Mouse (Mus musculus) lung, embryonic 14.5 days (tissue): ENCODE data around the gene Wsb2. TPM values are rescaled to one million over a fixed set of nuclear protein-coding genes. Genes with fewer than 3 reads are reported as not detected.

Experiments
- ATAC-seq: fragments of 200-750 bp; cut with Nextera tagmentation; 2 replicates; pipeline ENCODE4 v1.8.0; 2017; ENCODE audit warnings: mild to moderate bottlenecking, moderate TSS enrichment, moderate library complexity; ENCODE audit not compliant: insufficient read depth
- DNase-seq: peaks from one replicate; pipeline ENCODE4 v3.0.0-alpha.2; 2015
- H3K27ac ChIP-seq: fragments of 300-500 bp; sonication (generic); 2 replicates; pipeline ENCODE4 v1.5.1; 2014; ENCODE audit warnings: low read depth, mild to moderate bottlenecking, moderate library complexity
- H3K27me3 ChIP-seq: fragments of 300-500 bp; sonication (generic); 2 replicates; pipeline ENCODE4 v1.6.1; 2014; ENCODE audit warnings: low read length, control low read depth; ENCODE audit not compliant: insufficient read depth
- H3K36me3 ChIP-seq: fragments of 300-500 bp; sonication (generic); 2 replicates; pipeline ENCODE4 v1.6.1; 2014; ENCODE audit warnings: control low read depth; ENCODE audit not compliant: insufficient read depth
- H3K4me1 ChIP-seq: fragments of 300-500 bp; sonication (generic); 2 replicates; pipeline ENCODE4 v1.6.1; 2014; ENCODE audit warnings: antibody characterized with exemption, control low read depth; ENCODE audit not compliant: insufficient read depth
- H3K4me2 ChIP-seq: fragments of 300-500 bp; sonication (generic); 2 replicates; pipeline ENCODE4 v1.6.1; 2014; ENCODE audit warnings: mild to moderate bottlenecking
- H3K4me3 ChIP-seq: fragments of 300-500 bp; sonication (generic); 2 replicates; pipeline ENCODE4 v1.5.1; 2014; ENCODE audit warnings: low read depth, low read length
- H3K9ac ChIP-seq: fragments of 300-500 bp; sonication (generic); 2 replicates; pipeline ENCODE4 v1.6.1; 2014
- H3K9me3 ChIP-seq: fragments of 300-500 bp; sonication (generic); 2 replicates; pipeline ENCODE4 v1.6.1; 2016; ENCODE audit warnings: low read depth, low read length, control low read depth
- CTCF ChIP-seq: IDR thresholded peaks from 2 replicates; pipeline ENCODE4 v1.5.1; 2016; ENCODE audit warnings: antibody characterized with exemption, low read depth
- WGBS: fragments of 180-500 bp; shearing (Covaris S2); extraction: QIAGEN DNeasy Blood & Tissue Kit; methylation state at CpG from one replicate; pipeline ENCODE4 v1.1.7; 2014; 5-methylcytosine and 5-hydroxymethylcytosine counted together
- polyA plus RNA-seq: library from polyadenylated mRNA; unstranded; fragments of >200 nt; fragmentation: Nextera tagmentation; extraction: Ambion mirVana; gene quantifications from 2 replicates; pipeline ENCODE4 v1.2.1, GENCODE M21; 2014

The Wsb2 gene
- polyA plus RNA-seq, 1 experiment from 2014 or later = 70.9 TPM

DNA sequence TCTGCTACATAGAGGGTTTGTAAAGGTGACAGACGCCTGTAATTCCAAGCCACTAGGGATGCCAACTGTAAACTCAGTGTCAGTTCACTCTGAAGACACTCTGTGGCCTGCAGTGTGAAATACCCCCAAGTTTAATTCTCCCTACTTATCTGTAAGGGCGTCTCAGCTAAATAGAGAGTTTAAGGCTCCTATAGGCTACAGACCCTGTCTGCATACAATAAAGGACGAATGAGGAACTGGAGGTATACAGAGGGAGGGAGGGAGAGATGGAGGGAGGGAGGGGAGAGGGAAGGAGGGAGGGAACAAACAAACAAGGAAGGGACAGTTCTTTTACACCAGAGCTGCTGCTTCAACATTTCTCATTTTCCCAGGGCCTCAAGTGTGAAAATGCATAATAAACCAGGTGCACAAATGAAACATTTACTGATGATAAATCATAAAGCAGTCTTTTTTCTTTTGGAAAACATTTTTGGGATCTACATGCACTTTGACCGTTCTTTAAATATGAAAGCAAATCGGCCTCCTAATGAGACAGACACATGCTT is 11.6 kb upstream of the Wsb2 start:
- H3K27ac ChIP-seq = no peak overlapping the region
- no peak for TF ChIP-seq CTCF

DNA sequence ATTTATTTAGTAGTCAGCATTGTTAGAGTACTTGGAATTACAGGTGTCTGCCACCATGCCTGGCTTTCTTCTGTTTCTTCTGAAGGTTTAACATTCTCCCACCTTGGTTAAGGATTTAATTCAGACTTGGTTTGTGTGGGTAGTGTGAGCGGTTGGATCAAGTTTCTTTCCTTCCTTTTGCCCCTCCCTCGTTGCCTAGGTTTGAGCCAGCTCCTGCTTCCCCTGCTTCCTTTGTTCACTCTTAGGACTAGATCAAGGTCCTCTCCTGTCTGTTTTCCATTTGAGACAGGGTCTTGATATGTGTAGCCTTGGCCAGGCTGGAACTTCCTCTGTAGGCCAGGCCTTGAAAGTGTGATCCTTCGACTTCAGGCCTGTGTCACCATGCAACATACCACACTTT is 10.8 kb upstream of the Wsb2 start:
- Histone ChIP-seq H3K36me3 (0 out of 2 replicates have a peak, but pooled peaks cover 6% of the 10 kb centered on the region), H3K4me3 (no peak overlapping the region), H3K4me2 (no peak overlapping the region), H3K27me3 (no peaks in the 10 kb centered on the region), H3K9me3 (no peaks in the 10 kb centered on the region), H3K9ac (no peak overlapping the region), H3K4me1 (no peaks in the 10 kb centered on the region), H3K27ac (no peak overlapping the region)
- WGBS = 60% methylated on average over 3 of the region's 3 CpGs
- no peak for ATAC-seq
- TF ChIP-seq CTCF = no peak
- DNase-seq = no peak

More for the DNA sequence above, 11.6 kb upstream of the Wsb2 start:
- 74% methylated on average over 5 of the region's 5 CpGs for WGBS
- no peak overlapping the region for H3K4me2 ChIP-seq
- H3K9ac ChIP-seq = no peak overlapping the region
- H3K9me3 ChIP-seq = no peaks in the 10 kb centered on the region
- H3K4me1 ChIP-seq = no peaks in the 10 kb centered on the region
- no peaks in the 10 kb centered on the region for H3K27me3 ChIP-seq
- no peak for ATAC-seq
- no peak for DNase-seq
- no peak overlapping the region for H3K4me3 ChIP-seq
- 0 out of 2 replicates have a peak, but pooled peaks cover 6% of the 10 kb centered on the region for H3K36me3 ChIP-seq

DNA sequence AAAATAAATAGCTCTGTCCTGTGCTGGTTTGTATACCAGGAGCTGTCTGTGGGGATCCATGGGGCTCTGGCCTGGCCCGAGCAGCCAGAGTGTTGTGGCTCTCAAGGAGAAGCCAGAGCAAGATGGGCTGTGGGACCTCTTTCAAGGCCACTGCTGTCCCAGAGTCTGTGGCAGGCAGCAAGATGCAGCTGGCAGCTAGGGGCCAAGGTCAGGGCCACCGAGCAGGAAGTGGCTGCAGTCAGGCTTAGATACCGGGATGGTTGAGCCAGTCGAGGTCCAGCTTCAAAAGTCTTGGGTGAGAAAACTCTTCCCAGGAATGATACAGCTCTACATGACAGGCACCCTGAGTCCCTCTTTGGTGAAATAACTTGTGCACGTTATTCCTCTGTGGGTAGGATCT is 10.1 kb upstream of the Wsb2 start:
- Histone ChIP-seq H3K27me3 (no peaks in the 10 kb centered on the region), H3K9me3 (no peaks in the 10 kb centered on the region), H3K9ac (no peak overlapping the region), H3K27ac (no peak overlapping the region), H3K4me3 (no peak overlapping the region), H3K4me2 (no peak overlapping the region), H3K4me1 (no peaks in the 10 kb centered on the region), H3K36me3 (0 out of 2 replicates have a peak, but pooled peaks cover 6% of the 10 kb centered on the region)
- no peak for DNase-seq
- no peak for ATAC-seq
- no peak for TF ChIP-seq CTCF
- WGBS = 59% methylated on average over 5 of the region's 5 CpGs

DNA sequence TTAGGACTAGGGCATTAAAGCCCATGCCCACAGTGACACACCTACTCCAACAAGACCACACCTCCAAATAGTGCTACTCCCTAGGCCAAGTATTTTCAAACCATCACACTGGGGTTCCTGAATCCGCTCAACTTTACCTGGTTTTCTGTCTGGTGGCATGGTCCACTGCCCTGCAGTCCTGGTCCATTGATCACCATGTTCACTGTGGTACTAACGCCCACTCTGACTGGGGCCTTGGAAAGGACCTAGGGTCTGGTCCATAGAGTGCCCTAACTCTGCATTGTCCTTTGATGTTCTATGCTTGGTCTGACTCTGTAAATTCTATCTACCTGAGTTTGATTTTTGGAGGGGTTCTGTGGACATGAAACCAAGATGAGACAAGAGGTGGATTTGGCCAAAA is 9.3 kb upstream of the Wsb2 start:
- Histone ChIP-seq H3K36me3 (0 out of 2 replicates have a peak, but pooled peaks cover 6% of the 10 kb centered on the region), H3K9ac (no peak overlapping the region), H3K27ac (no peak overlapping the region), H3K4me3 (no peak overlapping the region), H3K9me3 (no peaks in the 10 kb centered on the region), H3K4me2 (no peak overlapping the region), H3K27me3 (no peaks in the 10 kb centered on the region), H3K4me1 (no peaks in the 10 kb centered on the region)
- no peak for TF ChIP-seq CTCF
- no peak for DNase-seq
- no peak for ATAC-seq
- WGBS = 86% methylated on average over 2 of the region's 2 CpGs

DNA sequence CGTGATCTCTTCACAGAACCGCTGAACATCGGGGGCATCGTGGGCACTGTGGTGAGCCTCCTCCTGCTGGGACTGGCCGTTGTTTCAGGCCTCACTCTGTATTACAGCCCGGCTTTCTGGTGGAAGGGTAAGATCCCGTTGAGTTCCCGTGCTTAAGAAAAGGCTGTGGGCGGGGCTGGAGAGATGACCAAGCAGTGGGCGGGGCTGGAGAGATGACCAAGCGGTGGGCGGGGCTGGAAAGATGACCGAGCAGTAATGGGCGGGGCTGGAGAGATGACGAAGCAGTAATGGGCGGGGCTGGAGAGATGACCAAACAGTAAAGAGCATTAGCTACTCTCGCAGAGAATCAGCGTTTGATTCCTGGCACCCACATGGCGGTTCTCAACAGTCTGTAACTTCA is 8.8 kb upstream of the Wsb2 start:
- peak; percentile 65; the same call in 1 of the 2 replicates for ATAC-seq
- 33% methylated on average over 19 of the region's 19 CpGs for WGBS
- H3K9me3 ChIP-seq = no peaks in the 10 kb centered on the region
- no peak overlapping the region for H3K4me2 ChIP-seq
- no peaks in the 10 kb centered on the region for H3K27me3 ChIP-seq
- no peak overlapping the region for H3K4me3 ChIP-seq
- 0 out of 2 replicates have a peak, but pooled peaks cover 6% of the 10 kb centered on the region for H3K36me3 ChIP-seq
- H3K27ac ChIP-seq = no peak overlapping the region
- DNase-seq = peak; percentile 72
- no peak for TF ChIP-seq CTCF
- no peak overlapping the region for H3K9ac ChIP-seq
- H3K4me1 ChIP-seq = no peaks in the 10 kb centered on the region

DNA sequence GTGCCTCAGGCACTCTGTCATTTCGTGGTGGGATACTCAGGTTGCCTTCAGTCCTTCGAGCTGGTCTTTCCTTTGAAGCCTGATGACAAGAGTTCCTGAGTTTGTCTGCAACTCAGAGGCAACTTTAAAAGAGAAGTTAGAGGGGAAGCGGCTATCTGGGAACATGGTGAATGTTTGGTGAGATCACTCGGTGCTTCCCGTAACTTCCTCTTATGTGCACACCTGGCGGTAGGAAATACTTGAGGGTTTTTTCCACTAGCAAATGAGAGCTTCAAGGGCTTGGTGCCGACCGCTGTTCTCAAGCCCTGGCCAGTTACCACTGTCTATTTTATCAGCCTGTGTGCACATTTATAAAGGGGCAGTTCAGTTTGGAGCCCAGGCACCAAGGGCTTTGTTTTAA is 3.0 kb upstream of the Wsb2 start:
- Histone ChIP-seq H3K9me3 (no peaks in the 10 kb centered on the region), H3K4me1 (peaks cover 13% of the 10 kb centered on the region), H3K9ac (no peak overlapping the region), H3K36me3 (no peaks in the 10 kb centered on the region), H3K4me3 (no peak overlapping the region), H3K4me2 (no peak overlapping the region), H3K27me3 (no peaks in the 10 kb centered on the region), H3K27ac (no peak overlapping the region)
- TF ChIP-seq CTCF = no peak
- ATAC-seq (no peak), DNase-seq (no peak)
- 50% methylated on average over 8 of the region's 8 CpGs for WGBS

DNA sequence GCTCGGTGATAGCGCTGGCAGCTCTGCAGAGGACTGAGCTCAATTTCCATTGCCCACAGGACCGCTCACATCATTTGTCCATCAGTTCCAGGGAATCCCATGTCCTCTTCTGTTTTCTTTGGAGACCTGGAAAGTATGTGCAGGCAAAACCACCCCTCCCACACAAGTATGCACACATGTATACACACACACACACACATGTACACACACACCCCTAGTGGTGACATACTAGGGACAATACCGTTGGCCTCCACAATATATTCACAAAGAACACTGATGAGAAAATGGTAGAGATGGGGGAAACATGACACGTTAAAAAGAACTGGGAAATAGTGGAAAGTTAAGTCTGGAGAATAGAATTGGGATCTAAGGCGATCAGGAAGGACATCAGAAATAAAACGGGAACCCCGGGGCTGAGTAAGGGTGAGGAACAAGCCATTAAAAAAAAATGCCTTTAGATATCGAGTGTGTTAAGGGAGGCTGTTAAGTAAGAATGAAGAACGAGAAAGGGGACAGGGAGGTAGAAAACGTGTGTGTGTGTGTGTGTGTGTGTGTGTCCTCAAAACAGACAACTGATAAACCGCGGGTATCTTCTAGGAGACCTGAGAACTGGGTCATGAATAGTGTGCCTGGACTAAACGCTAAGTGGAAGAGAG is 1.3 kb upstream of the Wsb2 start:
- 31% methylated on average over 14 of the region's 14 CpGs for WGBS
- H3K27me3 ChIP-seq = no peaks in the 10 kb centered on the region
- peak overlapping the region; percentile 87 for H3K4me2 ChIP-seq
- ATAC-seq = no peak
- peaks cover 25% of the 10 kb centered on the region for H3K4me1 ChIP-seq
- peak; percentile 60 for TF ChIP-seq CTCF
- DNase-seq = peak; percentile 42
- no peaks in the 10 kb centered on the region for H3K36me3 ChIP-seq
- no peaks in the 10 kb centered on the region for H3K9me3 ChIP-seq
- H3K9ac ChIP-seq = 0 out of 2 replicates have a peak overlapping the region, but pooled peaks have one; percentile 93
- H3K4me3 ChIP-seq = peak overlapping the region; percentile 92
- peak overlapping the region; percentile 94 for H3K27ac ChIP-seq
